Mouse (Mus musculus): Measurements from ENCODE around the gene Tubgcp6. TPM values are rescaled to one million over a fixed set of nuclear protein-coding genes. Genes with fewer than 3 reads are reported as not detected.

Tubgcp6 gene
- polyA plus RNA-seq (2014; fragmentation: Nextera tagmentation; extraction: Ambion mirVana), result 15.6 and 17.0 TPM in 2 replicates

DNA sequence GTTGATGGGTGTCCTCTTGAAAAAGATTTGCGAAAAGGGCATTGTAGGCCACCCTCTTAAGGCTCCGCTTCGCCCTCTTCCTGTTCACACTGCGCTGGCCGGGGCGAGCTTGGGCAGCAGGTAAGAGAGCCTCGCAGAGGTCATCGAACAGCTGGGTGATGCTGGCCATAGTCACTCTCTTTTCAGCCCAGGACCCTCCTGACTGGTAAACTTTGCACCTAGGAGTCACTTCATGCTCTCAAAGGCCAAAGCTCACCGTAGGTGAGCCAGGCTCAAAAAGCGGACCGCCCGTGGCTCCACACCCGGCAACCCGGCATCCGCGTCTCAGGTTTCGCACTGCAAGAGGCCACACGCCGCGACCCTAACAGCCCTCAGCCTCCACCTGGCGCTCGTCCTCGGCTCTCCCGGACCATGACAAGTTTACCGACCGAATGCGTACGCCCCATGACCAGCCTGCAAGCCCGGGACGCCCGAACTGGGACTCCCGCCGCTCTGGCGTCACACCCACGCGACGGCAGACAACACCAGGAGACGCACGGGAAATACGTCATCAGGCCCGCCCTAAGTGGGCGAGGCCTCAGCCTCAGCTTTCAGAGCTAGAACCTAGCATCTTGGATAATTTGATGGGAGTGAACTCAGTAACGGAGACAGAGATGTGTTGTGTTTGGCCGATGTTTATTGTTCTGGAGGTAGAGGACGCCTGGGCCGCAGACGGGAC is at the start of gene Tubgcp6:
Gene Tubgcp6 (minus strand): TSS at position 464 of the 718 bp plus-strand sequence.
- H3K27me3 ChIP-seq (ENCODE audit: control insufficient read depth, insufficient read depth, low read length), result no peaks in the 10 kb centered on the region
- H3K4me3 ChIP-seq (ENCODE audit: low read depth, low read length), result peak within 1 kb of the TSS; percentile 88
- DNase-seq (ENCODE audit: low spot score), result peak; percentile 99
- H3K4me2 ChIP-seq (ENCODE audit: low read depth, low read length), result peak within 1 kb of the TSS; percentile 85
- no peaks in the 10 kb centered on the region; the same call in 1 of the 2 replicates for H3K36me3 ChIP-seq (replicated peaks; ENCODE audit: control insufficient read depth, insufficient read depth, low read depth, low read length)
- peak; percentile 72 for ATAC-seq (replicated peaks; ENCODE audit: insufficient number of reproducible peaks, low FRiP score, low TSS enrichment, low read depth)
- peak within 1 kb of the TSS; percentile 78 for H3K9ac ChIP-seq (replicated peaks; ENCODE audit: low read length)
- H3K27ac ChIP-seq (replicated peaks; ENCODE audit: low read depth, low read length), result peak within 1 kb of the TSS; percentile 35; the same call in 1 of the 2 replicates
- 0% methylated on average over 47 of the region's 47 CpGs for WGBS
- H3K4me1 ChIP-seq (ENCODE audit: control insufficient read depth, insufficient read depth, low read length), result peaks cover 10% of the 10 kb centered on the region
- H3K9me3 ChIP-seq (replicated peaks; ENCODE audit: control insufficient read depth, low read length), result no peaks in the 10 kb centered on the region

DNA sequence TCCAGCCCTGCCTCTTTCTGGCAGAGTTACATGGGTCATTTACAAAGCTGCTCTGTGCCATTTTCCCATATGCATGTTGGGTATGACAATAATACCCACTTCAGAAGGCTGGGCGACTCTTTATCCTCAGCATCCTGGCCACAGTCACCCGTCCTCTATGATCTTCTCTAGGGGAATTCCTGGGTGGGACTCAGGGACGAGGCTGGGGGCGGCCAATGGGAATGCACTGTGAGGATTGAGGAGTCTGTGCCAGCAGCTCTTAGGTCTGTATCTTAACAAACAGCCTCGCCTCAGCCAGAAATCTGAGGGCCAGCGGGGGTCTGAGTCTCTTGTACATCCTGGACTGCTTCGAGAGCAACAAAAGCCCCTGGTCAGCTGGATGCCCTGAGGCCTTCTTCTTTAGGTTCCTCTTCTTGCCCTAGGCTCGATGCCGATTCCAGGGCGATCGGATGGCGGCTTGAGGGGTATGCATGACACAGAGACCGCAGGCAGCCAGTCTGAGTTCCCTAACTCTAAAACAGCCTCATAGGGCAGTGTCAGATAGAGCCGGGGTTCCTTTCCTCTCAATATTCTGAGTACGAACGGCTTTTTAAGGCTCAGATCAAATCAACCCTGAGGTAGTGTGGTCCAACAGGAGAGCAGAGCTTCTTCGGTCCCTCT is 49.5 kb upstream of the Tubgcp6 start:
- H3K9me3 ChIP-seq (replicated peaks; ENCODE audit: control insufficient read depth, low read length), result no peaks in the 10 kb centered on the region
- H3K4me3 ChIP-seq (ENCODE audit: low read depth, low read length), result peak overlapping the region; percentile 55
- H3K4me1 ChIP-seq (ENCODE audit: control insufficient read depth, insufficient read depth, low read length), result peaks cover 23% of the 10 kb centered on the region
- H3K4me2 ChIP-seq (ENCODE audit: low read depth, low read length), result peak overlapping the region; percentile 100
- H3K9ac ChIP-seq (replicated peaks; ENCODE audit: low read length), result peak overlapping the region; percentile 63
- DNase-seq (ENCODE audit: low spot score) (no peak), ATAC-seq (replicated peaks; ENCODE audit: insufficient number of reproducible peaks, low FRiP score, low TSS enrichment, low read depth) (no peak; the same call in 1 of the 2 replicates)
- H3K36me3 ChIP-seq (replicated peaks; ENCODE audit: control insufficient read depth, insufficient read depth, low read depth, low read length), result peaks cover 4% of the 10 kb centered on the region
- H3K27ac ChIP-seq (replicated peaks; ENCODE audit: low read depth, low read length), result 0 out of 2 replicates have a peak overlapping the region, but pooled peaks have one; percentile 1
- 33% methylated on average over 17 of the region's 17 CpGs for WGBS
- no peaks in the 10 kb centered on the region for H3K27me3 ChIP-seq (ENCODE audit: control insufficient read depth, insufficient read depth, low read length)

DNA sequence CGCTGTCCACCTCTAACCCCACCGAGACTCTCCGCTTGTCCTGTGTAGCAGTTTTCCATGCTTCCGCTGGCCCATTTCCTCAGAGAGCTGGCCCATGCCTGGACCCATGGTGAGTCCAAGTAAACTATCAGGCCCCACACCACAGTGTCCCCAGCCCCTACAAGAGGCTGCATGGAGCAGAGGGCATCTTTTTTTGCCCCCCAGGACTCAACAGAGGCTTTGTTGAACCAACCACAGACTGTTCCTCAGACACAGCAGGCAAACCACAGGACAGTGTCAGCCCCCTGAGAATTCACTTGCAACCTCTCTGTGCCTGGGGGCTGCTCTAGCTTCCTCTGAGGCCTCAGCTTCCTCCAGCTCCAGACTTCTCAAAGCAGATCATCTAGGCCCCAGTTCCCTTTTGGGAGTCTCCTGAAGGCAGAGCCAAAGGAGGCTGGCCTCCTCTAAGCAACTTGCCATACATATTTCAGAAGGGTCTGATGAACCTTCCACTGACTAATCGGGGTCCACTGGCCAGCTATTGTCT is 48.7 kb upstream of the Tubgcp6 start:
- Histone ChIP-seq H3K36me3 (replicated peaks; ENCODE audit: control insufficient read depth, insufficient read depth, low read depth, low read length) (peaks cover 9% of the 10 kb centered on the region), H3K4me2 (ENCODE audit: low read depth, low read length) (no peak overlapping the region), H3K4me3 (ENCODE audit: low read depth, low read length) (no peak overlapping the region)

DNA sequence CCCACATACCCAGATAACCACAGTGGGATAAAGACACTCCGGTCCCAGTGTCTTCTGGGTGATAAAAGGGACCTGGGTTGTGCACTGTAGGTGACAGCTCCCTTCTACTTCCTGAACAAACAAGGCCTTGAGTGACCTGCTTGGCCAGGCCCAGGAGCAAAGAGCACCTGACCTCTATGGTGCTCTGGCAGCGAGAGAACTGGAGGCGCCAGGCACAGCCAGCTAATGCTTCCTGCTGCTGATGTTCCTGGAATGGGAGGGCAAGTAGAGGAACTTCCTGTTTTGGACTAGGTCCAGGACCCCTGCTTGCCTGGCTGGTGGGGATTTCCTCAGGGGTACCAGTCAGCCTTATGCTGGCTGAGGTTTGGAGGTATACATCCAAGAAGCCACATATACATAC is 47.2 kb upstream of the Tubgcp6 start:
- 54% methylated on average over 3 of the region's 3 CpGs for WGBS
- Histone ChIP-seq H3K36me3 (replicated peaks; ENCODE audit: control insufficient read depth, insufficient read depth, low read depth, low read length) (peaks cover 20% of the 10 kb centered on the region), H3K9ac (replicated peaks; ENCODE audit: low read length) (no peak overlapping the region; the same call in 1 of the 2 replicates), H3K4me3 (ENCODE audit: low read depth, low read length) (no peak overlapping the region), H3K27ac (replicated peaks; ENCODE audit: low read depth, low read length) (peak overlapping the region; percentile 47; the same call in 1 of the 2 replicates), H3K9me3 (replicated peaks; ENCODE audit: control insufficient read depth, low read length) (no peaks in the 10 kb centered on the region), H3K4me1 (ENCODE audit: control insufficient read depth, insufficient read depth, low read length) (peaks cover 15% of the 10 kb centered on the region), H3K27me3 (ENCODE audit: control insufficient read depth, insufficient read depth, low read length) (no peaks in the 10 kb centered on the region), H3K4me2 (ENCODE audit: low read depth, low read length) (no peak overlapping the region)
- ATAC-seq (replicated peaks; ENCODE audit: insufficient number of reproducible peaks, low FRiP score, low TSS enrichment, low read depth), result no peak
- DNase-seq (ENCODE audit: low spot score), result no peak

More for the DNA sequence above, 48.7 kb upstream of the Tubgcp6 start:
- DNase-seq (ENCODE audit: low spot score) (no peak), ATAC-seq (replicated peaks; ENCODE audit: insufficient number of reproducible peaks, low FRiP score, low TSS enrichment, low read depth) (no peak)
- H3K27ac ChIP-seq (replicated peaks; ENCODE audit: low read depth, low read length), result no peak overlapping the region
- 85% methylated on average over 5 of the region's 5 CpGs for WGBS
- H3K9ac ChIP-seq (replicated peaks; ENCODE audit: low read length), result no peak overlapping the region
- peaks cover 17% of the 10 kb centered on the region for H3K4me1 ChIP-seq (ENCODE audit: control insufficient read depth, insufficient read depth, low read length)
- H3K9me3 ChIP-seq (replicated peaks; ENCODE audit: control insufficient read depth, low read length), result no peaks in the 10 kb centered on the region
- H3K27me3 ChIP-seq (ENCODE audit: control insufficient read depth, insufficient read depth, low read length), result no peaks in the 10 kb centered on the region

DNA sequence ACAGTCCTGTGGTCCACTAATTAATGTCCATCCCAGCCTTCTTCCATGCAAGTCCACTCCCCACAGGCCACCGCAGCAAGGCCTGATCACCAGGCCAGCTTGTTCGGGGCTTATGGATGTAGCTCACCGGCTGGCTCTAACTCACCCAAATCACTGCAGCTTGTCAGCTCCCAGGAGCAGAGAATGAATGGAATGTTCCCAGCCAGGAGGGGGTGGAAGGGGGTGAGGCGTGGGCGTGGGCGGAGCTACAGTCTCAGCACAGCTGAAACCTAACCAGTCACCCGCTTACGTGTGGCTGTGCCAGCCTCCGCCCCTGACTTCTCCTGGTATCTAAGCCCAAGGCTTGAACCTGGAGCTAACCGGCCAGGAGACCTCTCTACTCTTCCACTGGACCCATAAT is 46.5 kb upstream of the Tubgcp6 start:
- Histone ChIP-seq H3K9me3 (replicated peaks; ENCODE audit: control insufficient read depth, low read length) (no peaks in the 10 kb centered on the region), H3K4me1 (ENCODE audit: control insufficient read depth, insufficient read depth, low read length) (peaks cover 15% of the 10 kb centered on the region), H3K4me2 (ENCODE audit: low read depth, low read length) (peak overlapping the region; percentile 8; the same call in 1 of the 2 replicates), H3K36me3 (replicated peaks; ENCODE audit: control insufficient read depth, insufficient read depth, low read depth, low read length) (peaks cover 24% of the 10 kb centered on the region), H3K27ac (replicated peaks; ENCODE audit: low read depth, low read length) (peak overlapping the region; percentile 47; the same call in 1 of the 2 replicates), H3K9ac (replicated peaks; ENCODE audit: low read length) (no peak overlapping the region; the same call in 1 of the 2 replicates), H3K27me3 (ENCODE audit: control insufficient read depth, insufficient read depth, low read length) (no peaks in the 10 kb centered on the region), H3K4me3 (ENCODE audit: low read depth, low read length) (no peak overlapping the region)
- DNase-seq (ENCODE audit: low spot score) (peak; percentile 88), ATAC-seq (replicated peaks; ENCODE audit: insufficient number of reproducible peaks, low FRiP score, low TSS enrichment, low read depth) (peak; percentile 47; the same call in 1 of the 2 replicates)
- WGBS, result 7% methylated on average over 10 of the region's 10 CpGs

DNA sequence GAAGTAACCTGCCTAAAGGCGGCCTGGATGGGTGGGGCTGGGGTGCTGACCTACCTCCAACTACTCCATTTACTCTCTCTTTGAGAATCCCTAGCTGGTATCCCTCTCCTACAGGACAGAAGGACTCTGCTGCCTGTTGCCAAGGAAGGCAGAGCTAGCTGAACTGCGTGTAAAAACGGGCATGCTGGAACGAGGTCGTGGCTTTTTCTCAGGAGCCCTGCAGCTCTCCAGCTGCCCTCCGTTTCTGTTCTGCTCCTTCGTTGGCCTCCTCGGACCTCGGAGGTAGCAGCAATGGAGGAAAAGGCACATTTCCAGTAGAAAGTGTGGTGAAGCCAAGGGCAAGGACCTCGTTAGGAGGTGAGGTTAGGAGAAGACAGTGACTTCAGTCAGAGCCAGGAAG is 46.0 kb upstream of the Tubgcp6 start:
- H3K9ac ChIP-seq (replicated peaks; ENCODE audit: low read length), result no peak overlapping the region; the same call in 1 of the 2 replicates
- WGBS, result 54% methylated on average over 10 of the region's 10 CpGs
- no peaks in the 10 kb centered on the region for H3K27me3 ChIP-seq (ENCODE audit: control insufficient read depth, insufficient read depth, low read length)

DNA sequence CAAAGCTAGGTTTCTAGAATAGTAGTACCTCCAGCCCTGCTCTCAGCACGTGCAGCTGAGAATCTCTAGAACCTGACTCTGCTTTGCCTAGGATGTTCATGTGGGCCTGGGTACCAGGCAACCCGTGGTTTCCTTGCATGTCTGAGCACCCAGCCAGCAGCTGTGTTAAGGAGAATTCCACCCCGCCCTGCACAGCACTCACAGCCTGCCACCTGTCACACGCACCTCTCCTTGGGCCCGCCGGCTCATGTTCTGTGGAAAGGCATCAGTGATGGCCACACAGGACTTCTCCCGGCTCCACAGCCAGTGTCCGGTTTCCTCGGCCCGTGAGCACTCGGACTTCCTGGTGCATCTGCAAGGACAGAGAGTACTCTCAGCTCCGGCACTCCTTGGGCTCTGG is 42.6 kb upstream of the Tubgcp6 start:
- no peaks in the 10 kb centered on the region for H3K9me3 ChIP-seq (replicated peaks; ENCODE audit: control insufficient read depth, low read length)

More for the DNA sequence above, 46.0 kb upstream of the Tubgcp6 start:
- Histone ChIP-seq H3K4me3 (ENCODE audit: low read depth, low read length) (no peak overlapping the region), H3K27ac (replicated peaks; ENCODE audit: low read depth, low read length) (no peak overlapping the region), H3K4me2 (ENCODE audit: low read depth, low read length) (no peak overlapping the region), H3K36me3 (replicated peaks; ENCODE audit: control insufficient read depth, insufficient read depth, low read depth, low read length) (peaks cover 29% of the 10 kb centered on the region), H3K4me1 (ENCODE audit: control insufficient read depth, insufficient read depth, low read length) (peaks cover 15% of the 10 kb centered on the region), H3K9me3 (replicated peaks; ENCODE audit: control insufficient read depth, low read length) (no peaks in the 10 kb centered on the region)
- DNase-seq (ENCODE audit: low spot score) (no peak), ATAC-seq (replicated peaks; ENCODE audit: insufficient number of reproducible peaks, low FRiP score, low TSS enrichment, low read depth) (no peak)

More for the DNA sequence above, 42.6 kb upstream of the Tubgcp6 start:
- Histone ChIP-seq H3K27me3 (ENCODE audit: control insufficient read depth, insufficient read depth, low read length) (no peaks in the 10 kb centered on the region), H3K27ac (replicated peaks; ENCODE audit: low read depth, low read length) (no peak overlapping the region), H3K36me3 (replicated peaks; ENCODE audit: control insufficient read depth, insufficient read depth, low read depth, low read length) (peaks cover 45% of the 10 kb centered on the region), H3K4me2 (ENCODE audit: low read depth, low read length) (no peak overlapping the region), H3K4me1 (ENCODE audit: control insufficient read depth, insufficient read depth, low read length) (peaks cover 11% of the 10 kb centered on the region; the same call in 1 of the 2 replicates), H3K9ac (replicated peaks; ENCODE audit: low read length) (no peak overlapping the region), H3K4me3 (ENCODE audit: low read depth, low read length) (no peak overlapping the region)
- 94% methylated on average over 12 of the region's 12 CpGs for WGBS
- DNase-seq (ENCODE audit: low spot score) (no peak), ATAC-seq (replicated peaks; ENCODE audit: insufficient number of reproducible peaks, low FRiP score, low TSS enrichment, low read depth) (no peak)
